Mouse (Mus musculus): ENCODE measurements around the gene Tinag. TPM values are rescaled to one million over a fixed set of nuclear protein-coding genes. Genes with fewer than 3 reads are reported as not detected.
"Not testable (repeated sequence)": the region's sequence is repeated elsewhere in the genome, so short reads cannot be mapped to it uniquely, and the experiment has no call there.

Gene Tinag
- not detected for total RNA-seq (2021)

DNA sequence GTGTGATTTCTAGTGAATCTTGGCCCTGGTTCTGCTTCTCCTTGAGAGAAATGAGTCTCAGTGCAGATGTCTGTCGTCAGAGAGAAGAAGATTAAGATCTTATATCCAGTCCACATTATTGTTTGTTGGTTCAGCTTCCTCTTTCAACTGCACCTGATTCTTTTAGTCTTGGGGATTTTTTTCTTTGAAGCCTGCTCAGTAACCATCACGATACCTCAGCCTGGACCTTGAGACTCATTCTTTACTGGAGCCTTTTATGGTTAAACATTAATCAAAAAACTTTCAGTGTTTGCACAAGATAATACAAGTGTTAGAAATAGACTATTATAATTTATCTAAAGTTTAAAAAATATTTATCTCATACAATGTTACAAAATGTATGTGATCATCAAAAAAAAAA, at the start of gene Tinag:
Gene Tinag, minus strand, starts transcription at position 210 of the 400 bp plus-strand sequence.
- no peak for DNase-seq

DNA sequence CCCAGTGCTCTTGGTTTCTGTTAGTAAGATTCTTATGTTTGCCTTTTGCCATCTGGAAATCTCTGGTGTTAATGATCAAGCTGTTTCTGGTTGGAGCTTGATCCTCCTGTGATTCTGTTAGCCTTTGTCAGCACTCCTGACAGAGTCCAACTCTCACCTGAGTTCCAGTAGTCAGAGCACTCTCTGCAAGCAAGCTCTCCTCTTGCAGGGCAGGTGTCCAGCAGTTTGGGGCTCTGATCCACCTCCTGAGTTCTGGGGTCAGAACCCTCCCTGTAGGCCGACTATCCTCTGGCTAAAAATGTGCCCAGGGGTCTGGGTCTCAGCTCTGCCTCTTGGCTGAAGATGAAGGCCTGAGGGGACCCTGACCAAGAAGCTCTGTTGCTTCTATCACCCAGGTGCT, 37.6 kb upstream of the Tinag start:
- not testable (repeated sequence) for DNase-seq

DNA sequence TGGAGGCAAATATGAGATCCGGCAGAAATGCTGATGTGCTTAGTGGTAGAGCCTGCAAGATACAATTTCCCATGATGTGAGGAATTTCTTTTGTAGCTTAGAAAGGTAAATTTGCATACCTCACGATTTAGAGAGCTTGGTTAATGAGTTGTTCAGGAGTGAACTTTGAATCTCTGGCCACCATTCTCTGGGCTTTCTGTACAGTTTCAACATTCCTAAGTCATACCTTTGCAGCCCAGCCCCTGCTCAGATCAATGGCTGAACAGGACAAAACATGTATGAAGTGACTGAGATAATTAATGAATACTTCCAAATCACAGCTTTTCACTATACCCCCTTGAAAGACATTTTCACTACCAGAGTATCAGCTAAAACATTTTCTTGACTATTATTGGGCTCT, 26.1 kb upstream of the Tinag start:
- DNase-seq: no peak

DNA sequence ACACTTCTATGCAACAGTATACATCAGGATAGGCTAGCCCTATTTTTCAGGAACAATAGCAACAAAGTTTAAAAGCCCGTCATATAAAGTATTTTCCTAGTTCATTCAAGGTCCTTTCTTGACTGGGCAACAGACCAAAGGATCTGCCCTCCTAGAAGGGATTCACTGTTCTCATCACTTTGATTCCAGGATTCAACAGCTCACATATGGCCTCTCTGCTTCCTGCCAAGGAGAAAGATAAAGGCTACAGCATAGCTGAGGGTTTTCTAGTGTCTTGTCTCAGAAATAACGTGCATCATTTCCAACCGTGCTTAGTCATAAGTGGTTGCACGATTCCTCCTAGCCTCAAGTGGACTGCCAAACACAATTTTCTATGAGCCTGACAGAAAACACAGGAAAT, 11.0 kb upstream of the Tinag start:
- no peak for DNase-seq

DNA sequence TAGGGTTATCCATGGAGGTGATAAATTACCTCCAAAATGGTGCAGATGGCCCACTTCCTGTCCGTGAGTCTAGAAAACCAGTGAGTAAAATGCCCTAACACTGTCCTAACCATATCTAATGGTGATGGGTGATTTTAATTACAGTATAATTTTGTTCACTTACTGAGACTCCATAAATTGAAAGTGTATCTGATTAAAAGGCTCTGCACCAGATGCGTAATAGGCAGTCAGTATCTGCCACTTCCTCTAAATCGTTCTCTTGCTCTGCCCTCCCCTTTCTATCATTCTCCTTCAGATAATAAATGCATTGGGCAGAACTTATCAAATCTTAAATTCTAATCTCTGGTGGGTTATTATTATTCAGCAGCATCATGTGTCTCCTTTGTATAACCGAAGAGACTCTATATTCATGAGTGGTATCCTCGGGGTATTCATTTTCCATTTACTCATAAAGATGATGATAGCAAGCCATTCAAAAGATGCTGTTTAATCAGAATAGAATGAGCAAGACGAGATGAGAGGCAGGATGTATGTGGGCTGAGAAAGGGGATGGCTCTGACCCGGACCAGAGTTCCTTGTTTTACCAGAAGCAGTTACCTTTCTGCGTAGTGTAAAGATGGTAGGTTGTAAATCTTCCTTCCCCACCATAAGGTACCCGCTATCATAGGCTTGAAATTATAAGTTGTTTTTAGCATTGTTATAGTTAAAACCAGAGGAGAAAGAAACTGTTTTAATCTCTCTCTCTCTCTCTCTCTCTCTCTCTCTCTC, 9.0 kb upstream of the Tinag start:
- no peak for DNase-seq

DNA sequence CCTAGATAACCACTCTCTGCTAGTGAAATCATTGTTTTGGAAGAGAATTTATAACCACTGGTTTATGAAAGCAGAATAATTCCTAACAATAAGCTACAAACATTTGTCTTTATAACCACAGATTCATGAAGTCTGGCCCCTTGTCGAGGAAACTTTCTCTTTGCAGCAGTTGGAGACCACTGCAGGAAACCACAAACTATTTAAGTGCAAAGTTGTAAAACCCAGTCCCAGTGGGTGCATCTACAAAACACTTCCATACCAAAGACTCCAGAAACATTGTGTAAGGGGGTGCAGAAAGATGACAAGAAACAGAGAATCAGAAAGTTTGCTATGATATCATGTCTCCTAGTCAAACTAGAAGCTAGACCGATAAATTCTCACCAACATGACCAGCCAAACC, 5.8 kb upstream of the Tinag start:
- no peak for DNase-seq

DNA sequence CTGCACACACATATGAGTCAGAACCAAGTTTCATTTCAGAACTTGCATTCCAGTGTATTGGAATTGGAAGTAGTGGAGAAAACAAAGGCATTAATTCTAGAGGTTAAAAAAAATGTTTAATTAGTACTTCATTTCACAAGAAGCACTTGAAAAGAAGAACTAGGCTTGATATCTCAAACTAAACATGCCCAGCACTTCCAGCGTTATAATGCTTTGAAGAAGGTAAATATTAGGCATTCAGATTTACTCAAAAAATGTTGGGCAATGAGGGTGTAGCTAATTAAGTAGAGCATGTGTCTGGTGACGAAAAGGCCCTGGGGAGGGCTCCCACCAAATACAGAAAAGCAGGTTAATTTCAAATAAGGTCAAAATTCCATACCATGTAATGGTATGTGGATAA, 4.1 kb upstream of the Tinag start:
- DNase-seq: no peak

DNA sequence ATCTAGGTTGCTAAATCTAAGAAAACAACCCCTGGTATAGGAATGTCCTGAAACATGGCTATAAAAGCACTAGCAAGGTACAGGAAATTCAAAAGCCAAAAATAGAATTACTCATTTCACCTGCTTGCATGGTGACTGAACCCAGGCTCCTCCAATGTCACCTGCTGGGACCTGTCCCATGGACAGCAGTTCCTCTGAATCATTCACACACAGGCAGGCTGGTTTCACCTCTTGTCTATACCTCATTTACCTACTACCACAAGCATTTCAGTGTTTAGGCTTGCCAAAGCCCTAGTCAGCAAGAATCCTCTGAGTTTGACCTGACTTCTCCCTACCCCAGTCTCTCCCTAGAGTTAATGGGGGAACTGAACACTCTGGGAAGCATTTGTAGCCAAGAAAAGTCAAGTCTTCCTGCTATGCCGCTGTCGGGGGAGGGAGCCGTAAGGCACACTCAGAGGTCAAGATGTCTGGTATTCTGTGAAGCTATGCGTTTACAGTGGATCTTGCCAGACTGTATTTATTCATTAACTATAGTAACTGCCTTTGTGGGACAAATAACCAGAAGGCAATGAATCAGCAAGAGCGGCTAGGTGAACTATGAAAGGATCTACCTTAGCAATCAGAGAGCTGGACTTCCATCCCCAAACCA, 597 bp upstream of the Tinag start:
- no peak for DNase-seq

DNA sequence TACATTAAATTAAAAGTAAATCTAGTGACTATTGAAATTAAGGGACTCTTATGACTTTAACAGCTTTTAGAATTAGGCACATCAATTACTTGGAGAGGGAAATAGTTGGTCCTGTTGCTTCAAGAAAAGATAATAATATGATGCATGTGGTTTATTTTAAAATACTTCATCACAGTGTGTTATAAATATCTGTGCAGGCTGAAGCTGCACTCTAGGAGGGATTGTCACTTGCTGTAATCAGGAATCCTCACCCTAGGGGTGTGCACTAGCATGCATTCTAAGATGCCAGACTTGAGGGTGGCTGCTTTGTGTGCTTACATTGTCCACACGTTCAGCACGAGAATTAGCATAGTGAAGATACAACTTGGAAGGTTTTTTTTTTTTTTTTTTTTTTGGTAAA, 10.2 kb downstream of the Tinag start:
- DNase-seq: no peak

DNA sequence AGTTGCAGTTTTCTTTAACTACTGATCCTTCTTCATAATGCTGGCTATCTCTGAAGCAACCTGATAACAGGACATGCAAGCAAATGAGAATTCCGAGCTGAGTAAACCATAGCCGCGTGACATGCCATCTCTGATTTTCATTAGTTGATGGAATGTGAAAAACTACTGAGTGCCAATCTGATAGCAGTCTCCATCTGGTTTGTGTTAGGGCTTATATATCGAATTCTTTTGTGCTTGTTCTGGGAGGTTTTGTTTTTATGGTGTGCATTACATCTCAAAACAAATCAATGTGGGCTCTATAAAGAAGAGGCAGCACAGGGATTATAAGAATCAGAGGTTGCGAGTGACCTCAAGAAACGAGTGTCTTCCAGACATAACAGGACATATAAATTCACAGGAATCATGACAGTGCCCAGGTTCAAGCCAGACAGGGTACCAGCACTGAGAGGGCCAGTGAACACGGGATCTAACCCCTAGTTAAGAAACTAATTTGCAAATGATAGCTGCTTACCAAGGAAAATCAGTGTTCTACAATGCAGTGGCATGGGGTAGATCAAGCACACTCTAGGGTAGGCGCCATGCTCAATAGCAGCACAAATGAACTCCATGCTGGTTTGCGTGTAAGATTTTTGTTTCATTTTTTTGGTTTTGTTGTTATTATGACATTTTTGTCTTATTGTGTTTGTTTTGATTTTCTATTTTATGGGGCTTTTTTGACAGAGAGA, 13.0 kb downstream of the Tinag start:
- DNase-seq: no peak

DNA sequence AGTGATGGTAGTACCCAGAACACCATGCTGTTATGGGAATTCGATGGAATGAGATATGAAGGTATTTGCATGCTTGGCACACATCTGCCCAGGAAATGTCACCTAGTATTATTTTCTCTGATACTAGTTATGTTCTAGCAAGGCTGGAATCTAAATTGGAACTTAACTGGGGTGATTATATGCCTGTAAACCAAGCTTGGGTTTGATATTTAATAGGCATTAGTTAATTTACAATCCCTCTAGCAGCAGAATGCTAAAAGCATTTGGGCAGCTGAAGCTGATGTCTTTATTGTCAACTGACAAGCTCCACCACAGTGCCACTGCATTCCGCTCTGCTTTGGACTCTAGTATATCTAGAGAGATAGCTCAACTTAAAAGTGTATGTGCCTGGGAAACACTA, 20.3 kb downstream of the Tinag start:
- DNase-seq: no peak

DNA sequence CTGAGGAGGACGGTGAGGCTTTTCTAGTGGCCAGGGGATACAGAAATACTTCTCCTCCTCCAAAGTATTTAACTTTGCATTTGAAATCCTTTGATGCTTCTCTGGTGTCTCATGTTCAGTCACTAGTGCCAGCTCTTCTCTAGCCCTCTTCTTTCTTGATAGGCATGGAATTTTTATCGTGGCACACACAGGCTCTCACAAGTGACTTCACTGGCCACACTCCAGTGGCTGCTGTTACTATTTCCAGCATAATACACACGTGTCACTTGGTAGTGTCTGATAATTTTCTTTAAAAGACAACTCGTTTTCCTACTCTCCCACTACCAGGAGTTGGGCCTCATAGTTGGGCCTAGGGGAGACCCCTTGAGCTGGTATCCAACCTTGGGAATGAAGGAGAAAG, 26.7 kb downstream of the Tinag start:
- no peak for DNase-seq

DNA sequence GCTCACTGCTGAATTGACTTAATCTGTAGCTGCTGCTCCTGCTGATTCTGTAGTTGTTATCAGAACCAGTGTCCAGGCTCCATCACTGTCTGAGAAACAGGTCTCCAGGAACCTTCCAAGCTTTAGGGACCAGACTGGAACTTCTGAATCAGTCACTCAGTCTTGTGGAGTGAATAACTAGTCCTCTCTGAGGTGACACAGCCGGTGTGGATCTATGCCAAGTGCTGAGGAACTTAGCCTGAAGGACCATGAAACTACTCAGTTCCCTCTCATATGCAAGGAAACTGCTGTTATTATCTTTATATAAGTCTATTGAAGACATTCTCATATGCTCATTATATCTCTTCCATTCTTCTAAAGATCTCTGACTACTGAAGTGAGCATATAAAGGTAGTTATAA, 49.6 kb downstream of the Tinag start:
- DNase-seq: no peak

DNA sequence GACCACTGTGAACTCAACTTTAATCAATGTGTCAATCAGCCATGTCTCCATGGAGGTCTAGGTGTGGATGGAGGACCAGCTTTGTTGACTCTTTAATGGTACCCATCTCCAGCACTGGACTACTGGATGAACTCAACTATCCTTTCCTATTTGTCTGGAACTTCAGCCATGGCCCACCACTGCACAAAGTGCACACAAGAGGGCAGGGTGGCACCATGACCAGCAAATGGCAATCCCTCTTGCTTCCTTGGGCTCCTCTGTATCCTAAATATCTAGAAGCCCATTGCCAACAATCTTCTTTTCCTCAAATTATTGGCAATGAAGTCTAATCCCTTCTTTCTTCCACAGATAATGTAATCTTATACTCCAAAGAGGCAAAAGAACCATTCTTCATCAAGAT, 55.6 kb downstream of the Tinag start:
- DNase-seq: no peak

DNA sequence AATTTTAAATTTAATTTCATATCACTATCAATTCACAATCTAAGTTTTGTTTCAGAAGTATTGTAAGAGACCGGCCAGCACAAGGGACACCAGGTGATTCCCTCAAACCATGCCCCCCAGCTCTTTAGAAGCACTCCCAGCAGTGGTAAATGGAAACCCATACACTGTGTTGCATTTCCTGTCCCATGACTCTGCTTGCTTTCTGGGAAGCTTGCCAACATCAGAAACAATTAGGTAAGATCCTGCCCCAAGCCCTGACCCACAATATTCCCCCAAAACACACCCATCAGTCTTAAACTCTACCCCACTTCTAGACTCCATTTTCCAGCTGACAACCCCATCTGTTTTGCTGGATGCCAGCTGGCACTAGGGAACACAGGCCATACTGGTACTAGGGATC, 110.8 kb downstream of the Tinag start:
- no peak for DNase-seq

DNA sequence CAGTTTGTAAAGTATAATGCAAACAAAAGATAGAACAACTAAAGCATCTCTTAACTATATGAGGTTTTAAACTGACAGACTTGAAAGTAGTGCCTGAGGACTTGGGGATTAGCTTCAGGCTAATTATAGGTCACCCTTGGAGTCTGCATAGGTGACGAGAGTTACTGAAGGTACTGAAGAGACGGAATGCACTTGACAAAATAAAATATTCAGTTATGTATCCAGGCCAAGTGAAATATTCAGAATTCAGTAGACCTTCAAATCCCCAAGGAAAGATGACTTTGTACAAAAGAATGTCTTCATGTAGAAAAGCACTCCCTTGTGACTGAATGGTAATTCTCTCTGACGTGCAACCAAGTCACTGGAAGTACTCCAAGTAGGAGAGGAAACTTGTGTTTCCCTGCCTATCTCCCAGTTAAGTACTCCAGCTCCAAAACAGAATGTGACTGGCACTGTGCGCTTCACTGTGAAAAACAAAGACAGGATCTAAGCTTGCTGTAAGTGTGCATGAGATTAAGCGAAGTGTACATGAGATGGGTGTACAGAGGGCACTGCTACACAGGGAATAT, 130.4 kb downstream of the Tinag start:
- DNase-seq: no peak
